Mouse (Mus musculus) hindbrain, postnatal 0 days (tissue): Measurements from ENCODE around the gene Diras1. TPM values are rescaled to one million over a fixed set of nuclear protein-coding genes. Genes with fewer than 3 reads are reported as not detected.
"Not testable (repeated sequence)": the region's sequence is repeated elsewhere in the genome, so short reads cannot be mapped to it uniquely, and the experiment has no call there.

Experiments
- ATAC-seq: fragments of 200-750 bp; cut with Nextera tagmentation; 2 replicates; pipeline ENCODE4 v1.8.0; 2017; ENCODE audit warnings: mild to moderate bottlenecking, moderate TSS enrichment, moderate library complexity
- DNase-seq: peaks from one replicate; pipeline ENCODE4 v3.0.0-alpha.2; 2015; ENCODE audit warnings: low spot score
- H3K27ac ChIP-seq: fragments of 300-500 bp; sonication (generic); 2 replicates; pipeline ENCODE4 v1.5.1; 2014; ENCODE audit warnings: mild to moderate bottlenecking
- H3K27me3 ChIP-seq: fragments of 300-500 bp; sonication (generic); 2 replicates; pipeline ENCODE4 v1.6.1; 2014; ENCODE audit warnings: low read length, mixed read lengths; ENCODE audit not compliant: insufficient read depth
- H3K36me3 ChIP-seq: fragments of 300-500 bp; sonication (generic); 2 replicates; pipeline ENCODE4 v1.6.1; 2014; ENCODE audit warnings: low read length, mixed read lengths; ENCODE audit not compliant: insufficient read depth
- H3K4me1 ChIP-seq: fragments of 300-500 bp; sonication (generic); 2 replicates; pipeline ENCODE4 v1.6.1; 2014; ENCODE audit warnings: antibody characterized with exemption, low read length, mixed read lengths; ENCODE audit not compliant: insufficient read depth
- H3K4me2 ChIP-seq: fragments of 300-500 bp; sonication (generic); 2 replicates; pipeline ENCODE4 v1.6.1; 2014; ENCODE audit warnings: low read depth, mild to moderate bottlenecking, low read length, moderate library complexity, mixed read lengths
- H3K4me3 ChIP-seq: fragments of 300-500 bp; sonication (generic); 2 replicates; pipeline ENCODE4 v1.5.1; 2014; ENCODE audit warnings: low read length
- H3K9ac ChIP-seq: fragments of 300-500 bp; sonication (generic); replicated peaks from 2 replicates; pipeline ENCODE4 v1.6.1; 2014; ENCODE audit warnings: mild to moderate bottlenecking, low read length, moderate library complexity, mixed read lengths
- H3K9me3 ChIP-seq: fragments of 300-500 bp; sonication (generic); 2 replicates; pipeline ENCODE4 v1.6.1; 2016; ENCODE audit warnings: low read length, mixed read lengths
- CTCF ChIP-seq: IDR thresholded peaks from 2 replicates; pipeline ENCODE4 v1.5.1; 2016; ENCODE audit warnings: antibody characterized with exemption, control low read depth, low read depth
- WGBS: fragments of 180-500 bp; shearing (Covaris S2); extraction: QIAGEN DNeasy Blood & Tissue Kit; methylation state at CpG from one replicate; pipeline ENCODE4 v1.1.7; 2014; 5-methylcytosine and 5-hydroxymethylcytosine counted together
- polyA plus RNA-seq: library from polyadenylated mRNA; unstranded; fragments of >200 nt; fragmentation: Nextera tagmentation; extraction: Ambion mirVana; gene quantifications from 2 replicates; pipeline ENCODE4 v1.2.1, GENCODE M21; 2015
- total RNA-seq: library from RNA; depleted of rRNA; stranded (reverse); fragments of >200 nt; gene quantifications from 2 replicates; pipeline ENCODE4 v1.2.3, GENCODE M21; 2014; rRNA removed

Gene Diras1
- total RNA-seq (82.0 and 106 TPM in 2 replicates), polyA plus RNA-seq (69.0 and 78.7 TPM in 2 replicates)

GRCm38 (mm10) chr10:81025639-81026275 is at the start of gene Diras1:
Diras1 (minus strand) TSS chr10:81025662.
- WGBS, result 42% methylated on average over 12 of the region's 12 CpGs

DNA sequence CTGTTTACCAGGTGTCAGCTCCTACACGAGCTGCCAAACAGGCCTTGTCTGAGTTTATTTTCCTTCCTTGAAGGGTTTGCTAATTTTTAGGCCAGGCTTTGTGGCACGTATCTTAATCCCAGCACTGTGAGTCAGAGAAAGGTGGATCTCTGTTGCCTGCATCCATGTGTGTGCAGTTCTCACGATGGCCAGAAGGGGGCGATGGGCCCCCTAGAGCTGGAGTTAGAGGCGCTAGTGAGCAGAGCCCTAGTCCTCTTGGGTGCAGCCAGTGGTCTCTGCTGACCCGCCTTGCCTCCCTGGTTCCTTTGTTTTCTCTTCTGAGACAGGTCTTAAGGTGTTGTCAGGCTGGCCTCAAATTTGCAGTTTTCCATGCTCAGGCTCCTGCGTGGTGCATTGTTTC is 48.0 kb upstream of the Diras1 start:
- Histone ChIP-seq H3K4me2 (no peak overlapping the region), H3K4me1 (peaks cover 6% of the 10 kb centered on the region), H3K27ac (no peak overlapping the region), H3K27me3 (no peaks in the 10 kb centered on the region), H3K4me3 (no peak overlapping the region), H3K9ac (no peak overlapping the region), H3K9me3 (no peaks in the 10 kb centered on the region), H3K36me3 (peaks cover 30% of the 10 kb centered on the region)
- 71% methylated on average over 7 of the region's 7 CpGs for WGBS
- DNase-seq (no peak), ATAC-seq (no peak)
- TF ChIP-seq CTCF, result peak; percentile 75

More at GRCm38 (mm10) chr10:81025639-81026275, at the start of gene Diras1:
- peak within 1 kb of the TSS; percentile 71 for H3K9ac ChIP-seq
- peak within 1 kb of the TSS; percentile 50 for H3K4me3 ChIP-seq
- ATAC-seq (peak; percentile 25; the same call in 1 of the 2 replicates), DNase-seq (peak; percentile 7)
- peaks cover 4% of the 10 kb centered on the region; the same call in 1 of the 2 replicates for H3K36me3 ChIP-seq
- H3K4me1 ChIP-seq, result peaks cover 8% of the 10 kb centered on the region; the same call in 1 of the 2 replicates
- no peaks in the 10 kb centered on the region for H3K9me3 ChIP-seq
- TF ChIP-seq CTCF, result no peak
- no peaks in the 10 kb centered on the region for H3K27me3 ChIP-seq
- H3K4me2 ChIP-seq, result peak within 1 kb of the TSS; percentile 71
- H3K27ac ChIP-seq, result peak within 1 kb of the TSS; percentile 70

- H3K9me3 ChIP-seq, result no peaks in the 10 kb centered on the region
- H3K27me3 ChIP-seq, result no peaks in the 10 kb centered on the region
- no peak overlapping the region for H3K4me2 ChIP-seq
- H3K27ac ChIP-seq, result no peak overlapping the region
- ATAC-seq (no peak), DNase-seq (no peak)
- H3K4me1 ChIP-seq, result peaks cover 6% of the 10 kb centered on the region
- no peak for TF ChIP-seq CTCF
- peaks cover 18% of the 10 kb centered on the region for H3K36me3 ChIP-seq
- 83% methylated on average over 8 of the region's 8 CpGs for WGBS
- H3K4me3 ChIP-seq, result no peak overlapping the region
- no peak overlapping the region for H3K9ac ChIP-seq
Observed at GRCm38 (mm10) chr10:81072290-81072689, 46.8 kb upstream of the Diras1 start.

DNA sequence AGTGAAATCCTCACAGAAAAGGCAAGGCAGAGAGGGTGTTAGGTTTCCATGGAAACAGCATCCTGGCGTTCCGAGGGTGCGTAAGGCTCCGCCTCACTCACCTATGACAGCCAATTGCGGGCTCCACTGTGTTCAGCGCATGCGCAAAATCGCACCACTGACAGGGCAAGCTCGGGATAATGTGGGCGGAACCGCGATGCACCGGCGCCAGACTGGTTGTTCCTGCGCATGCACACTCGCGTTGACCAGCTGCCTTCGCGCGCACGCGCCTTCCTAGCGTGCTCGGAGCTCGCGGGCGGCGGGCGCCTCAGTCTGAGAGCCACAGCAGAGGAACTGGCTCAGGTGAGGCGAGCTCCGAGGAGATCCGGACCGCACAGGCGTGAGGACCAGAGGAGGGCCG is 44.4 kb upstream of the Diras1 start, which contains the start of gene Thop1:
TSS of gene Thop1 (plus strand) at position 200 of the 400 bp plus-strand sequence.
- peak within 1 kb of the TSS; percentile 86 for H3K4me2 ChIP-seq
- peak within 1 kb of the TSS; percentile 59 for H3K27ac ChIP-seq
- 0 out of 2 replicates have a peak, but pooled peaks have one; percentile 9 for TF ChIP-seq CTCF
- under 1% methylated on average over 34 of the region's 35 CpGs for WGBS
- DNase-seq, result peak; percentile 100
- no peaks in the 10 kb centered on the region for H3K9me3 ChIP-seq
- peak; percentile 98 for ATAC-seq
- peak within 1 kb of the TSS; percentile 85 for H3K4me3 ChIP-seq
- peak within 1 kb of the TSS; percentile 80 for H3K9ac ChIP-seq
- H3K27me3 ChIP-seq, result no peaks in the 10 kb centered on the region
- H3K36me3 ChIP-seq, result peaks cover 12% of the 10 kb centered on the region
- H3K4me1 ChIP-seq, result peaks cover 6% of the 10 kb centered on the region

- Histone ChIP-seq H3K27ac (peak overlapping the region; percentile 21; the same call in 1 of the 2 replicates), H3K4me2 (no peak overlapping the region), H3K4me1 (peaks cover 6% of the 10 kb centered on the region), H3K9ac (no peak overlapping the region), H3K27me3 (no peaks in the 10 kb centered on the region), H3K36me3 (peaks cover 6% of the 10 kb centered on the region; the same call in 1 of the 2 replicates), H3K4me3 (no peak overlapping the region), H3K9me3 (no peaks in the 10 kb centered on the region)
- DNase-seq, result no peak
- 75% methylated on average over 5 of the region's 5 CpGs for WGBS
- no peak for TF ChIP-seq CTCF
- ATAC-seq, result no peak
Observed at GRCm38 (mm10) chr10:81068706-81069105, 43.2 kb upstream of the Diras1 start.

DNA sequence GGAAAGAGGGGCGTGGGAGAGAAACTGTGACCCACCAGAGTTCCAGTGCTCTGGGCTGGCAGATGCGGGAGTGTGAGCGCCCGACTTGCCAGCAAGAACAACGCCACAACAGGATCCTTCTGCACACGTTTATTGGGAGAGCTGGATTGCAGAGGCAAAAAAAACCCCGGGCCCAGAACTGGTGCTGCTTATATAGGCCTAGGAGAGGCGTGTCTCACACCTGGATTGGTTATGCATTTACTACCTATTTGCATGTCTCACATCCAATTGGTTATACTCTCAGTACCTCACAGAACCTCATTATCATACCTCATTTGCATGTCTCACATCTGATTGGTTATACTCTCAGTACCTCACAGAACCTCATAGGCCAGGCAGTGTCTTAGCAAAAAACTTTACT is 39.1 kb upstream of the Diras1 start:
- not testable (repeated sequence) for H3K4me2 ChIP-seq, DNase-seq, H3K9ac ChIP-seq, H3K4me3 ChIP-seq, H3K4me1 ChIP-seq, H3K27ac ChIP-seq, H3K36me3 ChIP-seq, H3K9me3 ChIP-seq, ATAC-seq, H3K27me3 ChIP-seq
- WGBS, result 84% methylated on average over 8 of the region's 8 CpGs

GRCm38 (mm10) chr10:81062710-81063109 is 37.2 kb upstream of the Diras1 start:
- 61% methylated on average over 4 of the region's 4 CpGs for WGBS
- no peaks in the 10 kb centered on the region for H3K9me3 ChIP-seq
- no peak overlapping the region for H3K4me2 ChIP-seq
- H3K4me3 ChIP-seq, result no peak overlapping the region
- DNase-seq (no peak), ATAC-seq (no peak)
- H3K4me1 ChIP-seq, result peaks cover 9% of the 10 kb centered on the region
- no peaks in the 10 kb centered on the region for H3K27me3 ChIP-seq
- TF ChIP-seq CTCF, result no peak
- H3K27ac ChIP-seq, result no peak overlapping the region
- H3K9ac ChIP-seq, result no peak overlapping the region
- H3K36me3 ChIP-seq, result no peaks in the 10 kb centered on the region
